Mouse (Mus musculus): ENCODE data around the gene Pla2g12a. TPM values are rescaled to one million over a fixed set of nuclear protein-coding genes. Genes with fewer than 3 reads are reported as not detected.

The Pla2g12a gene
- polyA plus RNA-seq, 1 experiment, result 32.2 TPM

- Histone ChIP-seq H3K27me3 (ENCODE audit: control insufficient read depth, insufficient read depth, low read length) (no peaks in the 10 kb centered on the region), H3K4me3 (ENCODE audit: low read depth, low read length) (no peak overlapping the region), H3K4me1 (ENCODE audit: control insufficient read depth, insufficient read depth, insufficient read length, low read length) (peaks cover 5% of the 10 kb centered on the region), H3K36me3 (ENCODE audit: control insufficient read depth, insufficient read depth, low read length) (no peaks in the 10 kb centered on the region), H3K27ac (ENCODE audit: insufficient read depth, low read depth, low read length) (no peak overlapping the region)
- 23% methylated on average over 9 of the region's 9 CpGs for WGBS
- TF ChIP-seq CTCF (IDR thresholded peaks at IDR 0.05; ENCODE audit: extremely low read depth, insufficient read length, insufficient replicate concordance, low read depth, low read length), result no peak
- TF ChIP-seq POLR2A (IDR thresholded peaks at IDR 0.05; ENCODE audit: low read depth, low read length), result no peak
Measured at GRCm38 (mm10) chr3:129936561-129936960, 58.2 kb downstream of the Pla2g12a start.

- Histone ChIP-seq H3K4me1 (ENCODE audit: control insufficient read depth, insufficient read depth, insufficient read length, low read length) (peaks cover 5% of the 10 kb centered on the region), H3K27me3 (ENCODE audit: control insufficient read depth, insufficient read depth, low read length) (no peaks in the 10 kb centered on the region), H3K4me3 (ENCODE audit: low read depth, low read length) (no peak overlapping the region), H3K36me3 (ENCODE audit: control insufficient read depth, insufficient read depth, low read length) (no peaks in the 10 kb centered on the region), H3K27ac (ENCODE audit: insufficient read depth, low read depth, low read length) (no peak overlapping the region; the same call in 1 of the 2 replicates)
- 15% methylated on average over 3 of the region's 3 CpGs for WGBS
- TF ChIP-seq CTCF (IDR thresholded peaks at IDR 0.05; ENCODE audit: extremely low read depth, insufficient read length, insufficient replicate concordance, low read depth, low read length) (no peak), POLR2A (IDR thresholded peaks at IDR 0.05; ENCODE audit: low read depth, low read length) (no peak)
Measured at GRCm38 (mm10) chr3:129937848-129938247, 59.4 kb downstream of the Pla2g12a start.

GRCm38 (mm10) chr3:129939058-129939457 is 60.7 kb downstream of the Pla2g12a start:
- TF ChIP-seq CTCF (IDR thresholded peaks at IDR 0.05; ENCODE audit: extremely low read depth, insufficient read length, insufficient replicate concordance, low read depth, low read length), result no peak
- TF ChIP-seq POLR2A (IDR thresholded peaks at IDR 0.05; ENCODE audit: low read depth, low read length), result no peak

GRCm38 (mm10) chr3:129940780-129941179 is 62.4 kb downstream of the Pla2g12a start:
- Histone ChIP-seq H3K27me3 (ENCODE audit: control insufficient read depth, insufficient read depth, low read length) (no peaks in the 10 kb centered on the region), H3K4me3 (ENCODE audit: low read depth, low read length) (no peak overlapping the region), H3K4me1 (ENCODE audit: control insufficient read depth, insufficient read depth, insufficient read length, low read length) (peaks cover 7% of the 10 kb centered on the region), H3K36me3 (ENCODE audit: control insufficient read depth, insufficient read depth, low read length) (no peaks in the 10 kb centered on the region), H3K27ac (ENCODE audit: insufficient read depth, low read depth, low read length) (no peak overlapping the region)
- TF ChIP-seq CTCF (IDR thresholded peaks at IDR 0.05; ENCODE audit: extremely low read depth, insufficient read length, insufficient replicate concordance, low read depth, low read length), result no peak
- no peak for TF ChIP-seq POLR2A (IDR thresholded peaks at IDR 0.05; ENCODE audit: low read depth, low read length)
- 93% methylated on average over 2 of the region's 2 CpGs for WGBS

More at GRCm38 (mm10) chr3:129939058-129939457, 60.7 kb downstream of the Pla2g12a start:
- no peak overlapping the region for H3K27ac ChIP-seq (ENCODE audit: insufficient read depth, low read depth, low read length)
- H3K27me3 ChIP-seq (ENCODE audit: control insufficient read depth, insufficient read depth, low read length), result no peaks in the 10 kb centered on the region
- WGBS, result 81% methylated on average over 7 of the region's 7 CpGs
- no peaks in the 10 kb centered on the region for H3K36me3 ChIP-seq (ENCODE audit: control insufficient read depth, insufficient read depth, low read length)
- H3K4me3 ChIP-seq (ENCODE audit: low read depth, low read length), result no peak overlapping the region
- H3K4me1 ChIP-seq (ENCODE audit: control insufficient read depth, insufficient read depth, insufficient read length, low read length), result peaks cover 5% of the 10 kb centered on the region

GRCm38 (mm10) chr3:129941291-129941690 is 62.9 kb downstream of the Pla2g12a start:
- Histone ChIP-seq H3K27ac (ENCODE audit: insufficient read depth, low read depth, low read length) (no peak overlapping the region), H3K4me1 (ENCODE audit: control insufficient read depth, insufficient read depth, insufficient read length, low read length) (peaks cover 4% of the 10 kb centered on the region; the same call in 1 of the 2 replicates), H3K4me3 (ENCODE audit: low read depth, low read length) (no peak overlapping the region), H3K27me3 (ENCODE audit: control insufficient read depth, insufficient read depth, low read length) (no peaks in the 10 kb centered on the region), H3K36me3 (ENCODE audit: control insufficient read depth, insufficient read depth, low read length) (no peaks in the 10 kb centered on the region)
- WGBS, result 83% methylated on average over 1 of the region's 1 CpGs
- TF ChIP-seq CTCF (IDR thresholded peaks at IDR 0.05; ENCODE audit: extremely low read depth, insufficient read length, insufficient replicate concordance, low read depth, low read length), result no peak
- TF ChIP-seq POLR2A (IDR thresholded peaks at IDR 0.05; ENCODE audit: low read depth, low read length), result no peak

GRCm38 (mm10) chr3:129943813-129944212 is 65.4 kb downstream of the Pla2g12a start:
- TF ChIP-seq POLR2A (IDR thresholded peaks at IDR 0.05; ENCODE audit: low read depth, low read length) (no peak), CTCF (IDR thresholded peaks at IDR 0.05; ENCODE audit: extremely low read depth, insufficient read length, insufficient replicate concordance, low read depth, low read length) (no peak)
- Histone ChIP-seq H3K4me3 (ENCODE audit: low read depth, low read length) (no peak overlapping the region), H3K27ac (ENCODE audit: insufficient read depth, low read depth, low read length) (no peak overlapping the region), H3K27me3 (ENCODE audit: control insufficient read depth, insufficient read depth, low read length) (no peaks in the 10 kb centered on the region), H3K4me1 (ENCODE audit: control insufficient read depth, insufficient read depth, insufficient read length, low read length) (peaks cover 3% of the 10 kb centered on the region; the same call in 1 of the 2 replicates), H3K36me3 (ENCODE audit: control insufficient read depth, insufficient read depth, low read length) (no peaks in the 10 kb centered on the region)
- 19% methylated on average over 4 of the region's 4 CpGs for WGBS

Other genes starting within 250 kb of the Pla2g12a start
- gene Egf, start 123.3 kb upstream of the Pla2g12a start, polyA plus RNA-seq (2012; rRNA removed), result 0.77 and 5.5 TPM in 2 replicates
- gene Lrit3, start 74.6 kb upstream of the Pla2g12a start, polyA plus RNA-seq (2012; rRNA removed), result 0.20 TPM in 1 of 2 replicates, not detected in the other
- gene Rrh, start 56.0 kb upstream of the Pla2g12a start, polyA plus RNA-seq (2012; rRNA removed), result not detected in 2 replicates
- gene Gar1, start 47.2 kb upstream of the Pla2g12a start, polyA plus RNA-seq (2012; rRNA removed), result 3.6 and 10.5 TPM in 2 replicates
- 1.3 and 5.2 TPM in 2 replicates for gene Cfi, start 42.7 kb upstream of the Pla2g12a start, polyA plus RNA-seq (2012; rRNA removed)
- gene Casp6, start 22.8 kb downstream of the Pla2g12a start, polyA plus RNA-seq (2012; rRNA removed), result 168 and 203 TPM in 2 replicates
- gene Mcub, start 91.6 kb downstream of the Pla2g12a start, polyA plus RNA-seq (2012; rRNA removed), result 0.96 and 1.7 TPM in 2 replicates
- gene Sec24b, start 182.9 kb downstream of the Pla2g12a start, polyA plus RNA-seq (2012; rRNA removed), result 34.0 and 53.7 TPM in 2 replicates

All from small intestine, adult 2 months (tissue).